ENCODE assay signal across 30 mouse cellular contexts in the genomic region with DNA sequence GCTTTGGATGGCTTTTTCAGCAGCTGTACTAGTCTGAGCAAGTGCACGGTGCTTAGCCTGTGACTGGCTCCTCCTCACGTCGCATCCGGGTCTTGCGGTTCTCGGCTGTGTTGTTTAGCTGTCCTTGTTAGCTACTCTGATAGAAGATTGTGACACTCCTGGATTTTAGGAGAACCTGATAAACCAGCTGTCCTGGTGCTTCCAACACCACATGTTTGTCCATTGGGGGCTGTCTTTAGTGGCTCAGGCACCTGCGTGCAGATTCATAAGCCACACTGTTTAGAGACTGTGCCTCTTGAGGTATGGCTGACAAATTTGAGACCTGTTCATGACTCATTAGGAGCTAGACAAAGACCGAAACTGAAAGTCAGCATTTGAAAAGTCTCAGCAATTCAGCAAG. TPM values are rescaled to one million over a fixed set of nuclear protein-coding genes. Genes with fewer than 3 reads are reported as not detected.
DNase-seq lines count a peak whose midpoint lies in the region; ATAC-seq and TF ChIP-seq lines count a peak whose summit lies in the region.
"Had no signal": no experiment of that assay in that cellular context is flagged by ENCODE, and none has a peak within 500 bp of the region (broad histone marks: within the 10 kb centered on the region; RNA-seq: fewer than 3 reads in every experiment).

No protein-coding gene starts in this region.

- no peak overlapping the region for H3K4me2 ChIP-seq in stomach, postnatal 0 days (replicated peaks; ENCODE audit: low read depth)
- no peak overlapping the region for H3K4me2 ChIP-seq in hindbrain, postnatal 0 days (ENCODE audit: low read depth, low read length)
- H3K4me2 ChIP-seq: embryonic facial prominence, embryonic 13.5 days; hindbrain, embryonic 14.5 days; limb, embryonic 13.5 days; liver, embryonic 13.5 days; lung, embryonic 14.5 days had no signal

- TF ChIP-seq EP300 in stomach, postnatal 0 days (optimal IDR thresholded peaks at IDR 0.05) = peak; percentile 41

- no peaks in the 10 kb centered on the region for H3K9me3 ChIP-seq in stomach, postnatal 0 days (ENCODE audit: control insufficient read depth, low read length)
- H3K9me3 ChIP-seq in hindbrain, postnatal 0 days (ENCODE audit: low read length) = no peaks in the 10 kb centered on the region
- H3K9me3 ChIP-seq: liver, embryonic 13.5 days had no signal

- H3K27ac ChIP-seq in stomach, postnatal 0 days (replicated peaks) = no peak overlapping the region
- H3K27ac ChIP-seq in hindbrain, postnatal 0 days = no peak overlapping the region
- H3K27ac ChIP-seq: embryonic facial prominence, embryonic 13.5 days; hindbrain, embryonic 14.5 days; layer of hippocampus, adult 2 months; limb, embryonic 13.5 days; liver, embryonic 13.5 days; macrophage had no signal

- H3K36me3 ChIP-seq in stomach, postnatal 0 days (ENCODE audit: control insufficient read depth, insufficient read depth, low read length) = no peaks in the 10 kb centered on the region
- no peaks in the 10 kb centered on the region for H3K36me3 ChIP-seq in hindbrain, postnatal 0 days (ENCODE audit: insufficient read depth, low read length)
- H3K36me3 ChIP-seq: embryonic facial prominence, embryonic 13.5 days; G1E; limb, embryonic 13.5 days; liver, embryonic 13.5 days had no signal

- TF ChIP-seq CTCF in stomach, postnatal 0 days (IDR thresholded peaks at IDR 0.05; ENCODE audit: low read depth) = no peak
- no peak for TF ChIP-seq CTCF in hindbrain, postnatal 0 days (IDR thresholded peaks at IDR 0.05; ENCODE audit: low read depth)

- H3K27me3 ChIP-seq in stomach, postnatal 0 days (ENCODE audit: control insufficient read depth, insufficient read depth, low read length) = no peaks in the 10 kb centered on the region
- H3K27me3 ChIP-seq in hindbrain, postnatal 0 days (ENCODE audit: insufficient read depth, low read length) = no peaks in the 10 kb centered on the region
- H3K27me3 ChIP-seq: embryonic facial prominence, embryonic 13.5 days; limb, embryonic 13.5 days; liver, embryonic 13.5 days; Patski had no signal

- no peak overlapping the region for H3K4me3 ChIP-seq in stomach, postnatal 0 days (ENCODE audit: low read depth, low read length)
- no peak overlapping the region for H3K4me3 ChIP-seq in hindbrain, postnatal 0 days (ENCODE audit: low read length)
- H3K4me3 ChIP-seq: embryonic facial prominence, embryonic 13.5 days; layer of hippocampus, adult 2 months; limb, embryonic 13.5 days; liver, embryonic 13.5 days had no signal

- 63% methylated on average over 8 of the region's 8 CpGs for WGBS in stomach, postnatal 0 days
- 82% methylated on average over 8 of the region's 8 CpGs for WGBS in hindbrain, postnatal 0 days

- H3K9ac ChIP-seq in stomach, postnatal 0 days (ENCODE audit: low read length) = no peak overlapping the region
- no peak overlapping the region for H3K9ac ChIP-seq in hindbrain, postnatal 0 days (replicated peaks; ENCODE audit: low read length)
- H3K9ac ChIP-seq: embryonic facial prominence, embryonic 13.5 days; forebrain, postnatal 0 days; hindbrain, embryonic 14.5 days; limb, embryonic 13.5 days; liver, embryonic 13.5 days; lung, embryonic 14.5 days had no signal

- peak; percentile 14 for DNase-seq in A20 (ENCODE audit: low read depth, low spot score)
- peak; percentile 65 for DNase-seq in CD4-positive helper T cell, adult 2 months (ENCODE audit: low read depth, low spot score)
- DNase-seq in fat pad, adult 2 months (ENCODE audit: extremely low read depth, low read depth, low spot score) = peak; percentile 71
- no peak for DNase-seq in stomach, postnatal 0 days (ENCODE audit: low spot score)
- DNase-seq in natural killer cell, adult 2 months (ENCODE audit: low spot score in 2 of 2) = no peak
- no peak for DNase-seq in T-cell, adult 2 months (ENCODE audit: low spot score)
- no peak for DNase-seq in hindbrain, postnatal 0 days (ENCODE audit: low spot score)
- DNase-seq: adrenal gland, adult 8-10 months; cerebellum, adult 18-20 months; cerebellum, postnatal 14 days; forebrain, postnatal 0 days; gastrocnemius, postnatal 25 days; kidney, adult 9 months; kidney, postnatal 25 days; layer of hippocampus, postnatal 36 days; liver, embryonic 13.5 days; lung, embryonic 14.5 days had no signal

- no peaks in the 10 kb centered on the region for H3K4me1 ChIP-seq in stomach, postnatal 0 days (replicated peaks; ENCODE audit: control insufficient read depth, insufficient read depth)
- no peaks in the 10 kb centered on the region for H3K4me1 ChIP-seq in hindbrain, postnatal 0 days (ENCODE audit: insufficient read depth, low read length)
- H3K4me1 ChIP-seq: embryonic facial prominence, embryonic 13.5 days; limb, embryonic 13.5 days; liver, embryonic 13.5 days had no signal

- ATAC-seq in stomach, postnatal 0 days (ENCODE audit: low FRiP score, low TSS enrichment) = peak; percentile 54; the same call in 1 of the 2 replicates
- ATAC-seq in hindbrain, postnatal 0 days = no peak
- ATAC-seq: forebrain, postnatal 0 days; intestine, embryonic 16.5 days; Patski had no signal

RNA-seq across cellular contexts. Expression of a gene that starts 26.1 kb away (rescaled TPM):
- polyA plus RNA-seq in stomach, postnatal 0 days (2015; fragmentation: Nextera tagmentation; extraction: Ambion mirVana) = 0.46 and 0.75 TPM in 2 replicates
- total RNA-seq in hindbrain, postnatal 0 days (2014; rRNA removed) = 0.37 and 0.86 TPM in 2 replicates
- polyA plus RNA-seq in hindbrain, postnatal 0 days (2015; fragmentation: Nextera tagmentation; extraction: Ambion mirVana) = 1.1 and 1.6 TPM in 2 replicates
- total RNA-seq: G1E; layer of hippocampus, adult 2 months; layer of hippocampus, postnatal 36 days had no signal
- polyA plus RNA-seq: G1E, macrophage, Patski had no signal

RNA-seq across cellular contexts. Expression of a gene that starts 42.4 kb away (rescaled TPM):
- not detected in 2 replicates for polyA plus RNA-seq in stomach, postnatal 0 days (2015; fragmentation: Nextera tagmentation; extraction: Ambion mirVana)
- total RNA-seq in hindbrain, postnatal 0 days (2014; rRNA removed) = not detected in 2 replicates
- polyA plus RNA-seq in hindbrain, postnatal 0 days (2015; fragmentation: Nextera tagmentation; extraction: Ambion mirVana) = 0.14 TPM in 1 of 2 replicates, not detected in the other
- total RNA-seq: forebrain, postnatal 0 days; G1E; gastrocnemius, postnatal 25 days; heart, adult 8-10 months; heart, postnatal 25 days; left cerebral cortex, postnatal 25 days had no signal
- polyA plus RNA-seq: embryonic facial prominence, embryonic 13.5 days; forebrain, postnatal 0 days; G1E; heart, embryonic 14.5 days; hindbrain, embryonic 14.5 days; intestine, embryonic 16.5 days; limb, embryonic 13.5 days; liver, embryonic 13.5 days; lung, embryonic 14.5 days; macrophage; neural tube, embryonic 11.5 days; Patski had no signal

Comparison
In these comparisons a context has a peak if more than half of its experiments do, and no peak if none do; other contexts are left out.
1. DNase-seq: peak in A20 (single experiment), CD4-positive helper T cell, adult 2 months (single experiment) and fat pad, adult 2 months (single experiment); none in stomach, postnatal 0 days (single experiment), natural killer cell, adult 2 months (0 of 2), T-cell, adult 2 months (single experiment) and hindbrain, postnatal 0 days (single experiment).